Mouse (Mus musculus) hindbrain, embryonic 11.5 days (tissue): ENCODE data around the gene Vkorc1l1. TPM values are rescaled to one million over a fixed set of nuclear protein-coding genes. Genes with fewer than 3 reads are reported as not detected.

ENCODE experiments used
- ATAC-seq: fragments of 200-750 bp; cut with Nextera tagmentation; 2 replicates; pipeline ENCODE4 v1.8.0; 2017; ENCODE audit warnings: mild to moderate bottlenecking, moderate TSS enrichment, moderate library complexity; ENCODE audit not compliant: low FRiP score
- DNase-seq: peaks from one replicate; pipeline ENCODE4 v3.0.0-alpha.2; 2015; ENCODE audit warnings: low spot score
- H3K27ac ChIP-seq: fragments of 300-500 bp; sonication (generic); 2 replicates; pipeline ENCODE4 v1.5.1; 2014; ENCODE audit warnings: mild to moderate bottlenecking, low read depth, low read length
- H3K27me3 ChIP-seq: fragments of 300-500 bp; sonication (generic); 2 replicates; pipeline ENCODE4 v1.6.1; 2014; ENCODE audit warnings: mild to moderate bottlenecking, low read length, moderate library complexity, mixed read lengths; ENCODE audit not compliant: control insufficient read depth, insufficient read depth
- H3K36me3 ChIP-seq: fragments of 300-500 bp; sonication (generic); 2 replicates; pipeline ENCODE4 v1.6.1; 2014; ENCODE audit warnings: mild to moderate bottlenecking, low read length, moderate library complexity, mixed read lengths; ENCODE audit not compliant: control insufficient read depth, insufficient read depth
- H3K4me1 ChIP-seq: fragments of 300-500 bp; sonication (generic); replicated peaks from 2 replicates; pipeline ENCODE4 v1.6.1; 2014; ENCODE audit warnings: low read length, mixed read lengths; ENCODE audit not compliant: control insufficient read depth, insufficient read depth
- H3K4me2 ChIP-seq: fragments of 300-500 bp; sonication (generic); replicated peaks from 2 replicates; pipeline ENCODE4 v1.6.1; 2014; ENCODE audit warnings: mild to moderate bottlenecking, low read depth, low read length
- H3K4me3 ChIP-seq: fragments of 300-500 bp; sonication (generic); 2 replicates; pipeline ENCODE4 v1.5.1; 2014; ENCODE audit warnings: low read depth, low read length
- H3K9ac ChIP-seq: fragments of 300-500 bp; sonication (generic); 2 replicates; pipeline ENCODE4 v1.6.1; 2014; ENCODE audit warnings: low read depth, low read length
- H3K9me3 ChIP-seq: fragments of 300-500 bp; sonication (generic); 2 replicates; pipeline ENCODE4 v1.6.1; 2016; ENCODE audit warnings: low read length; ENCODE audit not compliant: control insufficient read depth
- WGBS: fragments of 180-500 bp; shearing (Covaris S2); extraction: QIAGEN DNeasy Blood & Tissue Kit; methylation state at CpG from one replicate; pipeline ENCODE4 v1.1.7; 2014; 5-methylcytosine and 5-hydroxymethylcytosine counted together
- polyA plus RNA-seq: library from polyadenylated mRNA; unstranded; fragments of >200 nt; fragmentation: Nextera tagmentation; extraction: Ambion mirVana; gene quantifications from 2 replicates; pipeline ENCODE4 v1.2.1, GENCODE M21; 2014

The Vkorc1l1 gene
- polyA plus RNA-seq, 1 experiment from 2014 or later = 28.5 TPM

- H3K36me3 ChIP-seq = no peaks in the 10 kb centered on the region
- H3K9me3 ChIP-seq = no peaks in the 10 kb centered on the region
- DNase-seq (no peak), ATAC-seq (no peak)
- H3K4me2 ChIP-seq = no peak overlapping the region
- no peak overlapping the region for H3K27ac ChIP-seq
- no peaks in the 10 kb centered on the region for H3K27me3 ChIP-seq
- H3K4me3 ChIP-seq = no peak overlapping the region
- 94% methylated on average over 19 of the region's 19 CpGs for WGBS
- H3K9ac ChIP-seq = no peak overlapping the region
- no peaks in the 10 kb centered on the region for H3K4me1 ChIP-seq
Observed at GRCm38 (mm10) chr5:130031410-130032390, 89.9 kb downstream of the Vkorc1l1 start.

- ATAC-seq = no peak
- H3K36me3 ChIP-seq = 0 out of 2 replicates have a peak, but pooled peaks cover 2% of the 10 kb centered on the region
- no peak overlapping the region for H3K4me3 ChIP-seq
- H3K9me3 ChIP-seq = no peaks in the 10 kb centered on the region
- H3K4me1 ChIP-seq = no peaks in the 10 kb centered on the region
- H3K27ac ChIP-seq = no peak overlapping the region
- DNase-seq = no peak
- no peak overlapping the region for H3K9ac ChIP-seq
- H3K27me3 ChIP-seq = no peaks in the 10 kb centered on the region
- no peak overlapping the region for H3K4me2 ChIP-seq
- WGBS = 81% methylated on average over 2 of the region's 2 CpGs
Observed at GRCm38 (mm10) chr5:130033869-130034268, 92.1 kb downstream of the Vkorc1l1 start.

Other genes starting within 250 kb of the Vkorc1l1 start
- gene Sept14, start 233.5 kb upstream of the Vkorc1l1 start, polyA plus RNA-seq = not detected in 2 replicates
- 167 and 186 TPM in 2 replicates for gene Mrps17, start 226.5 kb upstream of the Vkorc1l1 start, polyA plus RNA-seq
- gene Nipsnap2, start 216.9 kb upstream of the Vkorc1l1 start, polyA plus RNA-seq = 82.1 and 85.7 TPM in 2 replicates
- gene Psph, start 154.5 kb upstream of the Vkorc1l1 start, polyA plus RNA-seq = 39.8 and 40.0 TPM in 2 replicates
- gene Sumf2, start 95.0 kb upstream of the Vkorc1l1 start, polyA plus RNA-seq = 45.4 and 48.7 TPM in 2 replicates
- 935 and 992 TPM in 2 replicates for gene Chchd2, start 54.5 kb upstream of the Vkorc1l1 start, polyA plus RNA-seq
- gene Zbed5, start 46.2 kb upstream of the Vkorc1l1 start, polyA plus RNA-seq = 8.2 and 9.2 TPM in 2 replicates
- 0.07 and 0.14 TPM in 2 replicates for gene Phkg1, start 43.4 kb upstream of the Vkorc1l1 start, polyA plus RNA-seq
- 5.1 and 5.7 TPM in 2 replicates for gene Nupr1l, start 33.4 kb upstream of the Vkorc1l1 start, polyA plus RNA-seq
- gene Gusb, start 61.1 kb downstream of the Vkorc1l1 start, polyA plus RNA-seq = 33.2 and 35.0 TPM in 2 replicates
- 26.0 and 34.1 TPM in 2 replicates for gene Asl, start 87.3 kb downstream of the Vkorc1l1 start, polyA plus RNA-seq
- 42.2 and 44.8 TPM in 2 replicates for gene Crcp, start 87.3 kb downstream of the Vkorc1l1 start, polyA plus RNA-seq
- gene Tpst1, start 131.4 kb downstream of the Vkorc1l1 start, polyA plus RNA-seq = 61.5 and 63.7 TPM in 2 replicates
- 5.7 and 6.6 TPM in 2 replicates for gene Kctd7, start 202.9 kb downstream of the Vkorc1l1 start, polyA plus RNA-seq
- 26.2 and 28.6 TPM in 2 replicates for gene Rabgef1, start 229.8 kb downstream of the Vkorc1l1 start, polyA plus RNA-seq